Mouse (Mus musculus): ENCODE data around the gene Gm34653. TPM values are rescaled to one million over a fixed set of nuclear protein-coding genes. Genes with fewer than 3 reads are reported as not detected.
"Not testable (repeated sequence)": the region's sequence is repeated elsewhere in the genome, so short reads cannot be mapped to it uniquely, and the experiment has no call there.

Gene Gm34653
- polyA plus RNA-seq, 1 experiment from 2014 or later = not detected

- not testable (repeated sequence) for H3K4me1 ChIP-seq (ENCODE audit: control insufficient read depth, insufficient read depth, low read depth, low read length); H3K27ac ChIP-seq (ENCODE audit: low read depth, low read length); H3K4me3 ChIP-seq (ENCODE audit: low read length); H3K36me3 ChIP-seq (ENCODE audit: control insufficient read depth, insufficient read depth, low read length); H3K4me2 ChIP-seq (ENCODE audit: low read length); H3K9ac ChIP-seq (ENCODE audit: low read depth, low read length); H3K27me3 ChIP-seq (replicated peaks; ENCODE audit: control insufficient read depth, insufficient read depth, low read length); ATAC-seq
- peaks cover 10% of the 10 kb centered on the region; the same call in 1 of the 2 replicates for H3K9me3 ChIP-seq (ENCODE audit: control insufficient read depth, low read length)
- WGBS = 92% methylated on average over 17 of the region's 17 CpGs
Measured at GRCm38 (mm10) chr2:34830066-34830465, 2.7 kb upstream of the Gm34653 start.

- 86% methylated on average over 17 of the region's 17 CpGs for WGBS
- Histone ChIP-seq H3K36me3 (ENCODE audit: control insufficient read depth, insufficient read depth, low read length) (no peaks in the 10 kb centered on the region), H3K9ac (ENCODE audit: low read depth, low read length) (no peak overlapping the region), H3K4me3 (ENCODE audit: low read length) (no peak overlapping the region), H3K4me2 (ENCODE audit: low read length) (no peak overlapping the region), H3K27me3 (replicated peaks; ENCODE audit: control insufficient read depth, insufficient read depth, low read length) (no peaks in the 10 kb centered on the region), H3K4me1 (ENCODE audit: control insufficient read depth, insufficient read depth, low read depth, low read length) (no peaks in the 10 kb centered on the region), H3K9me3 (ENCODE audit: control insufficient read depth, low read length) (peaks cover 10% of the 10 kb centered on the region; the same call in 1 of the 2 replicates), H3K27ac (ENCODE audit: low read depth, low read length) (no peak overlapping the region)
- ATAC-seq = no peak
Measured at GRCm38 (mm10) chr2:34833624-34834023, 817 bp downstream of the Gm34653 start.

DNA sequence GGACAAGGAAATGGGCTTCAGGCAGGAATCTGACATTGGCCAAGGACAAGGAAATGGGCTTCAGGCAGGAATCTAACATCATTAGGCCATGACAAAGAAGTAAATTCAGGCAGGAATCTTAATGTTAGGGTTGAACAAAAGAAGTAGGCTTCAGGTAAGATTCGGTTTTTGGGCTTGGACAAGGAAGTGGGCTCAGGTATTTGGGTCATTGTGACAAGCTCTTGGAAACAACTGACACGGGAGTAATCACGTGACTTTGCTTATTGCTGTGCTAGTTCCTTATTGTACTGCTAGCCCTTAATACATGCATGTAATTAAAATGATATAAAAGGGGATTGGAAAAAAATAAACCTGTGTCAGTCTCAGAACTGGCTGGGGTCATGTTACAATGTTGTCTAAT is 2.9 kb downstream of the Gm34653 start:
- Histone ChIP-seq H3K9me3 (ENCODE audit: control insufficient read depth, low read length) (no peaks in the 10 kb centered on the region), H3K4me1 (ENCODE audit: control insufficient read depth, insufficient read depth, low read depth, low read length) (no peaks in the 10 kb centered on the region), H3K36me3 (ENCODE audit: control insufficient read depth, insufficient read depth, low read length) (no peaks in the 10 kb centered on the region), H3K27me3 (replicated peaks; ENCODE audit: control insufficient read depth, insufficient read depth, low read length) (no peaks in the 10 kb centered on the region), H3K4me3 (ENCODE audit: low read length) (no peak overlapping the region), H3K4me2 (ENCODE audit: low read length) (no peak overlapping the region), H3K9ac (ENCODE audit: low read depth, low read length) (no peak overlapping the region), H3K27ac (ENCODE audit: low read depth, low read length) (no peak overlapping the region)
- 69% methylated on average over 3 of the region's 3 CpGs for WGBS
- ATAC-seq = no peak

GRCm38 (mm10) chr2:34840143-34840542 is 7.3 kb downstream of the Gm34653 start:
- not testable (repeated sequence) for H3K9ac ChIP-seq (ENCODE audit: low read depth, low read length); H3K9me3 ChIP-seq (ENCODE audit: control insufficient read depth, low read length); H3K4me2 ChIP-seq (ENCODE audit: low read length); H3K4me3 ChIP-seq (ENCODE audit: low read length); H3K27ac ChIP-seq (ENCODE audit: low read depth, low read length); H3K27me3 ChIP-seq (replicated peaks; ENCODE audit: control insufficient read depth, insufficient read depth, low read length); H3K4me1 ChIP-seq (ENCODE audit: control insufficient read depth, insufficient read depth, low read depth, low read length); ATAC-seq; H3K36me3 ChIP-seq (ENCODE audit: control insufficient read depth, insufficient read depth, low read length)
- WGBS = 86% methylated on average over 5 of the region's 5 CpGs

- ATAC-seq = no peak
- WGBS = 92% methylated on average over 8 of the region's 8 CpGs
Measured at GRCm38 (mm10) chr2:34841706-34842105, 8.9 kb downstream of the Gm34653 start.

DNA sequence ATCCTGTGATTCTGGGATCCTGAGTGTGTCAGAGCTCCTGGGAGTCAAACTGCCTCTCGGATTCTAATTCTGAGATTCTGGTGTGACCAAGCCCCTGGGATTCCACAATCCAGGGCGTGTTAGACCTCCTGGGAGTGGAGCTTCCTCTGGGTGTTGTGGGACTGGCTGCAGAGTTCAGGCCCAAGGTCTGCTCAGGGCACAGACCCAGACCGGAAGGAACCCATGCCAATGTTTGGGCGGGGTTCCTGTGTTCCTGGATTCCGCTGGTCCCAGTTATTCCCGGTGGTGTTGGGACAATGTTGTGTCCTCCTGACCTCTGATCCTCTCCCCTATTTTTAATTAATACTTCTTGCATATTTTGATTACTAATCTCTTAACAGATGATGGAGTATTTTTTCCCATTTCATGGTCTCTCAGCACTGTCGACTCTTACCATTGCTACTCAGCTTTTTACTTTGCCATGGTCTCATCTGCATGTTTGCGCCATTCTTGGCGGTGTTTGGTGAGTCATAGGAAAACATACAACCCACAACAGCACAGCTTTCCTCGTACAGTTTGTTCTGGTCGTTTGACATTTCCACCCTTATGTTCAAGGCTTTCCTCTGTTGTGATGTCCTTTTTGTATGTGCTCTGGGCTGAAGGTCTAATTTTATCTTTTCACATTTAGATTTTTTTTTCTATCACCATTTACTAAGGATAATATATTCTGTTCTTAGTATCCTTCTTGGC is 10.6 kb downstream of the Gm34653 start:
- ATAC-seq = no peak
- no peaks in the 10 kb centered on the region for H3K27me3 ChIP-seq (replicated peaks; ENCODE audit: control insufficient read depth, insufficient read depth, low read length)
- H3K4me3 ChIP-seq (ENCODE audit: low read length) = no peak overlapping the region
- 86% methylated on average over 11 of the region's 11 CpGs for WGBS
- H3K4me1 ChIP-seq (ENCODE audit: control insufficient read depth, insufficient read depth, low read depth, low read length) = no peaks in the 10 kb centered on the region
- H3K9me3 ChIP-seq (ENCODE audit: control insufficient read depth, low read length) = no peaks in the 10 kb centered on the region
- no peak overlapping the region for H3K4me2 ChIP-seq (ENCODE audit: low read length)
- no peaks in the 10 kb centered on the region for H3K36me3 ChIP-seq (ENCODE audit: control insufficient read depth, insufficient read depth, low read length)
- H3K27ac ChIP-seq (ENCODE audit: low read depth, low read length) = no peak overlapping the region
- H3K9ac ChIP-seq (ENCODE audit: low read depth, low read length) = no peak overlapping the region

More at GRCm38 (mm10) chr2:34841706-34842105, 8.9 kb downstream of the Gm34653 start:
- H3K9me3 ChIP-seq (ENCODE audit: control insufficient read depth, low read length) = no peaks in the 10 kb centered on the region
- H3K27ac ChIP-seq (ENCODE audit: low read depth, low read length) = no peak overlapping the region
- no peaks in the 10 kb centered on the region for H3K4me1 ChIP-seq (ENCODE audit: control insufficient read depth, insufficient read depth, low read depth, low read length)
- H3K4me3 ChIP-seq (ENCODE audit: low read length) = no peak overlapping the region
- H3K36me3 ChIP-seq (ENCODE audit: control insufficient read depth, insufficient read depth, low read length) = no peaks in the 10 kb centered on the region
- no peaks in the 10 kb centered on the region for H3K27me3 ChIP-seq (replicated peaks; ENCODE audit: control insufficient read depth, insufficient read depth, low read length)
- H3K4me2 ChIP-seq (ENCODE audit: low read length) = no peak overlapping the region
- no peak overlapping the region for H3K9ac ChIP-seq (ENCODE audit: low read depth, low read length)

- Histone ChIP-seq H3K27me3 (replicated peaks; ENCODE audit: control insufficient read depth, insufficient read depth, low read length) (no peaks in the 10 kb centered on the region), H3K9me3 (ENCODE audit: control insufficient read depth, low read length) (no peaks in the 10 kb centered on the region), H3K4me3 (ENCODE audit: low read length) (no peak overlapping the region), H3K27ac (ENCODE audit: low read depth, low read length) (no peak overlapping the region), H3K4me1 (ENCODE audit: control insufficient read depth, insufficient read depth, low read depth, low read length) (no peaks in the 10 kb centered on the region), H3K9ac (ENCODE audit: low read depth, low read length) (no peak overlapping the region), H3K36me3 (ENCODE audit: control insufficient read depth, insufficient read depth, low read length) (peaks cover 15% of the 10 kb centered on the region), H3K4me2 (ENCODE audit: low read length) (no peak overlapping the region)
- 88% methylated on average over 1 of the region's 1 CpGs for WGBS
- no peak for ATAC-seq
Measured at GRCm38 (mm10) chr2:34847702-34848101, 14.9 kb downstream of the Gm34653 start.

DNA sequence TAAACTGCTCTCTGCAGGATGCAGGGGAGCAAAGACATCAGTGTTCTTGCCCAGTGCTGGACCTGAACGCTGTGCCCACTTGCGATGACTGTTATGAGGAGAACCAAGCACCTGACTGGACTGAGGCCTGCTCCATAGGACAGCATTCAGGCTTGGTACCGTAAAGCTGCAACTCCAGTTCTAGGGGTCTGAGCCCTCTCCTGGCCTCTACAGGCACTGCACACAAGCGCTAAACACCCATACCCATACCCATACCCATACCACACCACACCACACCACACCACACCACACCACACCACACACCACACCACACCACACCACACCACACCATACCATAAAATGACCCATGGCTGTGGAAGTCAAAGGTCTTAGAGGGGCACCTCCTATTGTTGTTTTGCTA is 22.5 kb downstream of the Gm34653 start:
- Histone ChIP-seq H3K27ac (ENCODE audit: low read depth, low read length) (no peak overlapping the region), H3K27me3 (replicated peaks; ENCODE audit: control insufficient read depth, insufficient read depth, low read length) (no peaks in the 10 kb centered on the region), H3K4me1 (ENCODE audit: control insufficient read depth, insufficient read depth, low read depth, low read length) (no peaks in the 10 kb centered on the region), H3K36me3 (ENCODE audit: control insufficient read depth, insufficient read depth, low read length) (peaks cover 58% of the 10 kb centered on the region), H3K4me3 (ENCODE audit: low read length) (no peak overlapping the region), H3K9ac (ENCODE audit: low read depth, low read length) (no peak overlapping the region), H3K4me2 (ENCODE audit: low read length) (no peak overlapping the region), H3K9me3 (ENCODE audit: control insufficient read depth, low read length) (no peaks in the 10 kb centered on the region)
- WGBS = 94% methylated on average over 4 of the region's 4 CpGs
- ATAC-seq = no peak

- WGBS = 94% methylated on average over 8 of the region's 8 CpGs
- no peak overlapping the region for H3K4me3 ChIP-seq (ENCODE audit: low read length)
- peaks cover 51% of the 10 kb centered on the region for H3K36me3 ChIP-seq (ENCODE audit: control insufficient read depth, insufficient read depth, low read length)
- no peak overlapping the region for H3K9ac ChIP-seq (ENCODE audit: low read depth, low read length)
- no peaks in the 10 kb centered on the region for H3K4me1 ChIP-seq (ENCODE audit: control insufficient read depth, insufficient read depth, low read depth, low read length)
- no peak for ATAC-seq
- no peaks in the 10 kb centered on the region for H3K27me3 ChIP-seq (replicated peaks; ENCODE audit: control insufficient read depth, insufficient read depth, low read length)
- no peak overlapping the region for H3K4me2 ChIP-seq (ENCODE audit: low read length)
- H3K27ac ChIP-seq (ENCODE audit: low read depth, low read length) = no peak overlapping the region
- no peaks in the 10 kb centered on the region for H3K9me3 ChIP-seq (ENCODE audit: control insufficient read depth, low read length)
Measured at GRCm38 (mm10) chr2:34857728-34858127, 24.9 kb downstream of the Gm34653 start.

Measured in hindbrain, embryonic 16.5 days (tissue).